Mouse (Mus musculus): ENCODE results near the gene Vmn1r225. TPM values are rescaled to one million over a fixed set of nuclear protein-coding genes. Genes with fewer than 3 reads are reported as not detected.
"Not testable (repeated sequence)": the region's sequence is repeated elsewhere in the genome, so short reads cannot be mapped to it uniquely, and the experiment has no call there.

Vmn1r225 gene
- total RNA-seq (2014; rRNA removed) (not detected in 2 replicates), polyA plus RNA-seq (2012; rRNA removed) (not detected in 2 replicates)

- no peak for DNase-seq (ENCODE audit: extremely low read depth, low read depth, low spot score)
- H3K79me2 ChIP-seq (ENCODE audit: control insufficient read depth, insufficient read depth, low read length) = no peaks in the 10 kb centered on the region
Observed at GRCm38 (mm10) chr17:20497858-20498257, at the start of gene Vmn1r225. Vmn1r225 (plus strand) TSS chr17:20498158.

GRCm38 (mm10) chr17:20473311-20473710, 24.6 kb upstream of the Vmn1r225 start:
- no peak for DNase-seq (ENCODE audit: extremely low read depth, low read depth, low spot score)
- H3K27me3 ChIP-seq (ENCODE audit: control insufficient read depth, insufficient read depth, low read length) = no peaks in the 10 kb centered on the region
- TF ChIP-seq CTCF (IDR thresholded peaks at IDR 0.05; ENCODE audit: low read depth, low read length) (no peak), POLR2A (IDR thresholded peaks at IDR 0.05; ENCODE audit: extremely low read depth, insufficient read depth, low read length) (no peak)
- H3K4me3 ChIP-seq (ENCODE audit: insufficient read depth, low read depth, low read length) = no peak overlapping the region
- H3K9ac ChIP-seq (ENCODE audit: low read depth, low read length) = no peak overlapping the region
- no peak overlapping the region for H3K27ac ChIP-seq (replicated peaks; ENCODE audit: insufficient read depth, low read depth, low read length)
- H3K4me1 ChIP-seq (ENCODE audit: control insufficient read depth, insufficient read depth, low read length) = no peaks in the 10 kb centered on the region
- 60% methylated on average over 3 of the region's 3 CpGs for WGBS
- no peaks in the 10 kb centered on the region for H3K36me3 ChIP-seq (ENCODE audit: control insufficient read depth, insufficient read depth, low read length)
- H3K79me2 ChIP-seq (ENCODE audit: control insufficient read depth, insufficient read depth, low read length) = no peaks in the 10 kb centered on the region

More at GRCm38 (mm10) chr17:20497858-20498257, at the start of gene Vmn1r225:
- H3K27me3 ChIP-seq (ENCODE audit: control insufficient read depth, insufficient read depth, low read length) = no peaks in the 10 kb centered on the region
- no peak within 1 kb of the TSS for H3K27ac ChIP-seq (replicated peaks; ENCODE audit: insufficient read depth, low read depth, low read length)
- TF ChIP-seq CTCF (IDR thresholded peaks at IDR 0.05; ENCODE audit: low read depth, low read length) (no peak), POLR2A (IDR thresholded peaks at IDR 0.05; ENCODE audit: extremely low read depth, insufficient read depth, low read length) (no peak)
- H3K4me3 ChIP-seq (ENCODE audit: insufficient read depth, low read depth, low read length) = no peak within 1 kb of the TSS
- H3K36me3 ChIP-seq (ENCODE audit: control insufficient read depth, insufficient read depth, low read length) = no peaks in the 10 kb centered on the region
- no peaks in the 10 kb centered on the region for H3K4me1 ChIP-seq (ENCODE audit: control insufficient read depth, insufficient read depth, low read length)
- H3K9ac ChIP-seq (ENCODE audit: low read depth, low read length) = no peak within 1 kb of the TSS

GRCm38 (mm10) chr17:20481231-20481630, 16.7 kb upstream of the Vmn1r225 start, which contains the start of gene Vmn2r108:
Vmn2r108 (minus strand) TSS chr17:20481331.
- TF ChIP-seq POLR2A (IDR thresholded peaks at IDR 0.05; ENCODE audit: extremely low read depth, insufficient read depth, low read length) (no peak), CTCF (IDR thresholded peaks at IDR 0.05; ENCODE audit: low read depth, low read length) (no peak)
- no peaks in the 10 kb centered on the region for H3K79me2 ChIP-seq (ENCODE audit: control insufficient read depth, insufficient read depth, low read length)
- no peak within 1 kb of the TSS for H3K9ac ChIP-seq (ENCODE audit: low read depth, low read length)
- no peak within 1 kb of the TSS for H3K4me3 ChIP-seq (ENCODE audit: insufficient read depth, low read depth, low read length)
- H3K27me3 ChIP-seq (ENCODE audit: control insufficient read depth, insufficient read depth, low read length) = no peaks in the 10 kb centered on the region
- no peaks in the 10 kb centered on the region for H3K4me1 ChIP-seq (ENCODE audit: control insufficient read depth, insufficient read depth, low read length)
- no peak for DNase-seq (ENCODE audit: extremely low read depth, low read depth, low spot score)
- H3K27ac ChIP-seq (replicated peaks; ENCODE audit: insufficient read depth, low read depth, low read length) = no peak within 1 kb of the TSS
- no peaks in the 10 kb centered on the region for H3K36me3 ChIP-seq (ENCODE audit: control insufficient read depth, insufficient read depth, low read length)

GRCm38 (mm10) chr17:20508247-20508646, 10.3 kb downstream of the Vmn1r225 start:
- H3K4me3 ChIP-seq (ENCODE audit: insufficient read depth, low read depth, low read length); H3K27ac ChIP-seq (replicated peaks; ENCODE audit: insufficient read depth, low read depth, low read length); H3K4me1 ChIP-seq (ENCODE audit: control insufficient read depth, insufficient read depth, low read length); H3K79me2 ChIP-seq (ENCODE audit: control insufficient read depth, insufficient read depth, low read length); H3K36me3 ChIP-seq (ENCODE audit: control insufficient read depth, insufficient read depth, low read length); DNase-seq (ENCODE audit: extremely low read depth, low read depth, low spot score); H3K9ac ChIP-seq (ENCODE audit: low read depth, low read length); H3K27me3 ChIP-seq (ENCODE audit: control insufficient read depth, insufficient read depth, low read length): not testable (repeated sequence)

Other genes starting within 250 kb of the Vmn1r225 start
- gene Vmn2r106, start 212.6 kb upstream of the Vmn1r225 start, total RNA-seq (2014; rRNA removed) = not detected in 2 replicates
- gene Vmn2r106, start 212.6 kb upstream of the Vmn1r225 start, polyA plus RNA-seq (2012; rRNA removed) = not detected in 2 replicates
- gene Vmn2r107, start 152.9 kb upstream of the Vmn1r225 start, total RNA-seq (2014; rRNA removed) = not detected in 2 replicates
- gene Vmn2r107, start 152.9 kb upstream of the Vmn1r225 start, polyA plus RNA-seq (2012; rRNA removed) = not detected in 2 replicates
- not detected in 2 replicates for gene Vmn1r224, start 84.0 kb upstream of the Vmn1r225 start, total RNA-seq (2014; rRNA removed)
- gene Vmn1r224, start 84.0 kb upstream of the Vmn1r225 start, polyA plus RNA-seq (2012; rRNA removed) = not detected in 2 replicates
- not detected in 2 replicates for gene Vmn2r108, start 16.8 kb upstream of the Vmn1r225 start, total RNA-seq (2014; rRNA removed)
- not detected in 2 replicates for gene Vmn2r108, start 16.8 kb upstream of the Vmn1r225 start, polyA plus RNA-seq (2012; rRNA removed)
- gene Vmn2r109, start 66.6 kb downstream of the Vmn1r225 start, total RNA-seq (2014; rRNA removed) = not detected in 2 replicates
- not detected in 2 replicates for gene Vmn2r109, start 66.6 kb downstream of the Vmn1r225 start, polyA plus RNA-seq (2012; rRNA removed)
- not detected in 2 replicates for gene Vmn2r110, start 98.3 kb downstream of the Vmn1r225 start, total RNA-seq (2014; rRNA removed)
- not detected in 2 replicates for gene Vmn2r110, start 98.3 kb downstream of the Vmn1r225 start, polyA plus RNA-seq (2012; rRNA removed)
- not detected in 2 replicates for gene Fpr-rs3, start 126.7 kb downstream of the Vmn1r225 start, total RNA-seq (2014; rRNA removed)
- not detected in 2 replicates for gene Fpr-rs3, start 126.7 kb downstream of the Vmn1r225 start, polyA plus RNA-seq (2012; rRNA removed)
- gene Vmn1r226, start 184.7 kb downstream of the Vmn1r225 start, total RNA-seq (2014; rRNA removed) = not detected in 2 replicates
- not detected in 2 replicates for gene Vmn1r226, start 184.7 kb downstream of the Vmn1r225 start, polyA plus RNA-seq (2012; rRNA removed)
- not detected in 2 replicates for gene Vmn1r227, start 231.7 kb downstream of the Vmn1r225 start, total RNA-seq (2014; rRNA removed)
- gene Vmn1r227, start 231.7 kb downstream of the Vmn1r225 start, polyA plus RNA-seq (2012; rRNA removed) = not detected in 2 replicates